Mouse (Mus musculus) gastrocnemius, postnatal 36 days (tissue): ENCODE measurements at regions not wholly inside any gene's neighbourhood (a gene's known extent, or its start where the extent isn't known, plus 50 kb on each side); places are given as distances from the start of the nearest gene placed in this dataset.

Experiments used
- DNase-seq, 2 experiments: peaks; one replicate each; pipeline ENCODE4 v3.0.0; 2022
- intact Hi-C: fragments of 180-260 bp; cut with DNase I; formaldehyde crosslinking; loops from one replicate; pipeline ENCODE4 v1.15.1; 2025

DNA sequence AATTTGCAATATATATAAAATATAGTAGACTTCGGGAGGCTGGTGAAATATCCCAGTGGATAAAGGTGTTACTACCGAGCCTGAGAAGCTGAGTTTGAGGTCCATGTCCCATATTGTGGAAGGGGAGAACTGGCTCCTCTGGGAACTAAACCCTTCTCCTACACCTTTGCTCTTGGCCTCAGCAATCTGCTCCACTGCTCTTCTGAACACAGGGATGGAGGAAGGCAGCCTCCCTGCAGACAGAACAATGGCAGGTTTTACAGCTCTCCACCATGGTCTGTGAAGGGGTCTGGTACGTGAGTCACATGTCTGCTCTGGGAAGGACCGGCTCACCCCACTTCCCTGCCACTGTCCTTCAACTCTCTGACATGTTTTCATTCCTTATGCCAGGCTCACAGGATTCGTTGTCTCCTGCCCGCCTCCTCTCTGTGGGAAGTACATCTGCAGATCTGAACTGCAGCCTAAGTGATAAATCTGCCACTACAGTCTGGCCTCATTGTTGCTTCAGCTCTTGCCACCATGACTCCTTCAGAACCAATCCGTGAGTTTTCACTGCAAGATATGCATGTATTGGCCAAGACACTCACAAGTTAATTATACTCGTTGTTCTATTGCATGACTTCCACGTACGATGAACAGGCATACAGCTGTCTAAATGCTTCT, 220.0 kb upstream of the Gm9767 start:
- intact Hi-C loops: no loop called here
- no peak for DNase-seq

DNA sequence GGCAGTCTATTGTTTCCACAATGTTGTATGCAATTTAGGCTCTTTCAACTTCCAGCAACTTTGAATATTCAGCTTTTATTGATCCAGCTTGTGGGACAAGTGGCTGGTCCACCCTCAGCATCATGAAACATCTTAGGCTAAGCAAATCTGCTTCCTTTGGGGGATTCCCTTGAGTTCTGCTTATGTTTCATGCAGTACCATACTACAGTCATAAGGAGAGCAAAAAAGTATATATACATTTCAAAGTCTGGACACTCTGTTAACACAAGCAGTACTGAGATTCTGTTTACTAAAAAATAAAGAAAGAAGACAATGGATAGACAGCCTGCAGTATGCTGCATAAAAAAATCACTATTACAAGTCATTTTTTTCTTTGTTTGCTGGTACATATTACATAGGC, 233.7 kb upstream of the Gm9767 start:
- intact Hi-C loops: no loop called here
- DNase-seq: no peak

DNA sequence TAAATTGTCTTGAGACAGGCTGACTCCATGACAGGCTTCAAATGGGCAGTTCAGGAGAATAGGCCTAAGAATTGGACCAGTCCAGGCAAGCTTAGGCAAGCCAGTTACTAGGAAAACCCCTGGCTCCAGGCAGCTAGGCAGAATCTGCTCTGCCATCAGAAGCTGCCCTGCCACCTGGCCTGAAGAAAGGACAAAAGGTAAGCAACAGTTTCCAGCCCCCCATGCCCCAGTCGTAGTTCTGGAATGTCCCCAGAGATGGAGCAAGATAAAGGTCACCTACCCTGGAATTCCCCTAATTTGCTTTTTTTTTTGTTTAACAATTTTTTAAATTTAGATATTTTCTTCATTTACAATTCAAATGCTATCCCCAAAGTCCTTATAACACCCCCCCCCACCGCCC, 248.8 kb upstream of the Gm9767 start:
- intact Hi-C loops: no loop called here
- DNase-seq: no peak

DNA sequence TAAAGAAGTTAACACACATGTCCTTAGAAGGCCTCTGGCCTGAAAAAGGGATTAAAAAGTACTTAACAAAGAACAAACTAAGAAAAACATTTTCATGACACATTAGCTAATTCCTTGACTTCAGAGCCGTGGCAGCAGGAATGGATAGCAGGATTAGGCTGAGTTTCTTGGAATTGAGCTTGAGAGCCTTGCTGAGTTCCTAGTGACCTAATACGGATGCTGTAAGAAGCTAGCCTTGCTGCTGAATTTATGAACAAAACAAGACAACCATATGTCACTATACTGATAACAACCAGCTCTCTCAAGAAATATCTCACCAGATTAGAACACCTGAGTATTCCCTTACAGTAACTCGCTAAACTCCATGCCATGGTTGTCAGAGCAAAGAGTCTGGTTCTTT, 268.2 kb upstream of the Smlr1 start:
- DNase-seq: no peak
- intact Hi-C loops: no loop called here

DNA sequence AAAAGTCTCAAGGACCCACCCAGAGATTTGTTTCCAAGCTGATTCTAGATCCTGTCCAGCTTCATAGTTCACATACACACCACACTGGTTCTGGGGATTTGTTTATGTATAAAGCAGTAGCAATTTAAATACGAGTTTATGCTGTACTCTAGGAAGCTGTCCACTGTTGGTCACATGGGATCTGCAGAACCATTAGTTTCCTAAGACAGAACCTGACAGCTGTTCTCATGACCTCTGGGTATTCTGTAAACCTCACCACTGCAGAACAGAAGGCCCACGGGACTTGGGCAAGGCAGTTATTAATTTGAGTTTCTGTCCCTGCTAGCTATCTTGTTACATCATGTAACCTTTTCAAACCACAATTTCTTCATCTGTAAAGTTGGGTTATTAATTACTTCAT, 265.4 kb upstream of the Smlr1 start:
- intact Hi-C loops: no loop called here

DNA sequence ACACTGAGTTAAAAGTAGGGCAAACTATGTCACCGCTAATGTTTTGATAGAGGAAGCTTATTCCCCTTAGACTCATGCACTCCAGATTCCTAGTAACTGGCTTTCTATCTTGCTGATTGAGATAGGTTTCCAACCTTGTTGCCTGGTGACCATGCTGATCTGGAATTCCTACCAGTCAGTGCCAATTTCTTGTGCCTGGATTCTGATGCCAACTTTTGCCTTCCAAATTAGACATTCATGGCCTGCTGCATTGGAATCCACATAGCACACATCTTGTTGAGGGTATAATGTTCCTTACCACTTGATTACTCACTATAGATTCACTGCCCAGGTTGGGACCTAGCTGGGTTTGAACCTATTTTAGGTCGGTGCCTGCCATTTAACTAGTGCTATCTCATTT, 262.8 kb upstream of the Smlr1 start:
- intact Hi-C loops: no loop called here
- DNase-seq: no peak

More for the DNA sequence above, 265.4 kb upstream of the Smlr1 start:
- DNase-seq: no peak

DNA sequence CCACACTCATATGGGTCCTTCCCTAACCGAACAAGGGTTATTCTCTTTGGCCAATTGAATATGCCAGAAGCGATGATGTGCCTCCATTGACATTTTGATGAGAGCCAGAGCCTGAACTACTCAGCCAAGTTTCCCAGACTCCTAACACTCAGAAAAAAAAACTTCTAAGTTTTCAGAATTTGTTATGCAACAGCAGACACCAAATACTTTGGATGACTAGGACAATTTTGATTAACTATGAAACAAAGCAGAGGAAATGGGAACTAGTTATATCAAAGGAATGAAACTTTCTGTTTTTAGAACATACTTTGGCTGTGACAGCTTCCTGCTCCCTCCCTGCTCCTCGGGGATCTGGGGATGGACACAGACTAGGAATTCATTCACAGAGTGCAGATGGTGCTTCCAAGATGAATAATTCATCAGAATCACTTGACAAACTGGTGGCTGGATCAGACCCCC, 254.3 kb upstream of the Smlr1 start:
- no peak for DNase-seq
- intact Hi-C loops: no loop called here

DNA sequence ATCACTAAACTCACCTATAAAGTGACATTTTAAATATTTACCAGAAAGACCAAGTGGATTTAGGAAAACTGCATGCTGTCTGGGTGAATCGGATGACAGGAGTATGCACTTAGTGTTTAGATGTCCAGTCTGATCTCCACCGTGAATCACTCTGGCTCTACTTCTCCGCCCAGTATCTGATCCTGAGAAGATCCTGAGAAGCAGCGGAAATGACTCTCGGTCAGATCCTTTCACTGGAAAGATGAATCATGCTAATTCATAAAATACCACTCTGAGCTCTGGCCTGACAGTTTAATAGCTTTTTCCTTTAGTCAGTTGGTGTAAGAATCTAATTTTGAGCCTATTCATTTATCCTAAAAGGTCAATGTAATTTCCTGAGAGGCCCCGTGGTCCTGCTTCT, 252.6 kb upstream of the Smlr1 start:
- intact Hi-C loops: no loop called here
- DNase-seq: no peak

DNA sequence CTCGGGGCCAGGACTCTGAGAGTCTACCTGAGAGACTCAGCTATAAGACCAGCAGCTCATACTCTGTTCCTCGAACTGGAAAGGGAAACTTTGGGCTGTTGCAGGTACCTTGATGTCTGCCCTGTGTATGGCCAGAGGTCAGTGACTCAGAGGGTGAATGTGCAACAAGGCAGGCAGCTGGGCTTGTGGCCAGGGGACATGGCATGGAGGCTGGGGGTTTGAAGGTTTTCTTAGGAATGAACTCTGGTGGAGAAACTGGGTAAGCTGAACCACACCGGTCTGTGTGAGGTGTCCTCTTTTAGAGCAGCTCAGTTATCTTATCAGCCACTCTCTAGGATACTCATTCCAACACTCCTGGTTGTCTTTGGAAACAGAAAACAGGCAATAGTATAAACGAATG, 251.9 kb upstream of the Smlr1 start:
- DNase-seq: no peak
- intact Hi-C loops: no loop called here

DNA sequence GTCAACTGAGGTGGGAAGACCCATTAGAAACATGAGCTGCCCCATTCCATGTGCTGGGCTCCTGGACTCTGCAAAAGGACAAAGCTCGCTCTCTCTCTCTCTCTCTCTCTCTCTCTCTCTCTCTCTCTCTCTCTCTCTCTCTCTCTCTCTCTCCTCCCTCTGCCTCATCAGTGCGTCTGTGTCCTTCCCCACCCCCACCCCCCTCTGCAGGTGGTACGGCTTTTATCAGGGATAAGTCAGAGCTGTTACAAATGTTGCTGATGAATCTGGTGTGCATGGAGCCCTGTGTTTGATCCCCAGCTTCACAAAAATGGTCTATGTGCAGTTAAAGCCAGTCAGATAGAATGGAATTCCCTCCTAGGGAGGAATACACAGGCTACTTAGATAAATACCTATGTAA, 247.8 kb upstream of the Smlr1 start:
- intact Hi-C loops: no loop called here

DNA sequence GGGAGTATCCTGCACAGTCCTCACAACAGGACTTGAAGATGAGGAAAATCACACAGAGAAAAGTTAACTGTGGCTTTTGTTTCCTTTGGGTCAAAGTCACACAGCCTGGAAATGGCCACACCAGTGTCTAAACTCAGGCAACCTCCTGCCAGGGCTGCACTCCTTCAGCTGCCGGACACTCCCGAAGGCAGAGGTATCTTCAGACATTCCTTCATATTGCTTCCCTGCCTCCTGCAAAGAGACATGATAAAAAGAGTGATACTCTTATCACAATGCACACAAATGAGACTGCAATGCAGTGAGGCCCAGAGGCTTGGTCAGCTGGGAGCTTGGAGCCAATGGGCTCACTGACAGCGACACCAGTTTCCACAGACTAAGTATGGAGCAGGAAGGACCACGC, 243.4 kb upstream of the Smlr1 start:
- intact Hi-C loops: no loop called here

More for the DNA sequence above, 247.8 kb upstream of the Smlr1 start:
- DNase-seq: no peak

DNA sequence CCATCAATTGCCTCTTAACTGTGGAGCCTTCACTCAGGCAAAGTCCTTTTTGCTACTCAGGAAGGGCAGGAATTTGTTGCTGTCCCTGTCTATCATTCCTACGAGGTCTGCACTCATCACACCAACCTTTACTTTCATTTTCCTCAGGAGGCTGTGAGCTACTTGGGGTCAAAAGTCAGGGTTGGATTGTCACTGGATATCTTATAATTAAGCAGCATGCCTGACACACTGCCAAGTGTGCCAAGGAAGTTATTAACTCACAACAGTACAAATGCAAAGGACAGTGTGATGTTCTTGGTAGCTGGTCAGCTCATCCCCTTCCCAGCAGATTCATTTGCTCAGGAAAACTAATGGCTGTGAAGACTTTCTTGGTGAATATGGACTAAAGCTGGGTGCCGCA, 241.7 kb upstream of the Smlr1 start:
- no peak for DNase-seq
- intact Hi-C loops: no loop called here

More for the DNA sequence above, 243.4 kb upstream of the Smlr1 start:
- no peak for DNase-seq

DNA sequence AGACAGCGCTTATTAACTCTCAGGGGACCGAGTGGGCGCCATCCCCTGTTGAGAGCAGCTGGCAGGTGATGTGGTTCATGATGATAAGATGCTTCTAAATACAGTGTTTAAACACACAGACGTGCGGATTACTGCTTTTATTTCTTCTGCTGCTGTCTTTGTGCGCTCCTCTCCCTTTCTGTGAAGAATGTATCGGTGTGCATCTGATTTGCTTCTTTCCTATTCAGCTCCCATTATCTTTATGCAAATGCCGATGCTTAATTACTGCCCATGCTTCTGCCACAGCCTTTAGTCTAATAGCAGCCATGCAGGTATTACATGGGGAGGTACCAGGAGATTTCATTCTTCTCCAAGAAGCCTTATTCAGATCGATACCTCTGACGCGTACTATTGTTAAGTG, 240.6 kb upstream of the Smlr1 start:
- intact Hi-C loops: no loop called here
- no peak for DNase-seq

DNA sequence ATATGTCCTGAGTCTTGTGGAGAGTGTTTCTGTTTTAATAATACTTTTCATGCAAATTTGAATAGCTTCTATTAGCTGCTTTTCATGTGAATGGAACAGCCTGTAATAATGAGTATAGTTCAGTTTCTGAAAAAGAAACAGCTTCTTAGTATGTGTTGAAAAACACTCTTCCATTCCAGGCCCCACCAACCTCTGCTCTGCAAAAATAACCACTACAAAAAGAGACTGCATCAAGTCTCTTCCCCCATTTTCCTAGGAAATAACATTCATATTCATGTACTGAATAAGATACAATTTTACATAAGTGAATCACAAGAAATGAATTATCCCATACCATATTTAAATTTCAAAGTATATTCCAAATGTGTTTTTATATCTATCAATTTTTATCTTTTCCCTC, 234.0 kb upstream of the Smlr1 start:
- intact Hi-C loops: no loop called here
- no peak for DNase-seq

DNA sequence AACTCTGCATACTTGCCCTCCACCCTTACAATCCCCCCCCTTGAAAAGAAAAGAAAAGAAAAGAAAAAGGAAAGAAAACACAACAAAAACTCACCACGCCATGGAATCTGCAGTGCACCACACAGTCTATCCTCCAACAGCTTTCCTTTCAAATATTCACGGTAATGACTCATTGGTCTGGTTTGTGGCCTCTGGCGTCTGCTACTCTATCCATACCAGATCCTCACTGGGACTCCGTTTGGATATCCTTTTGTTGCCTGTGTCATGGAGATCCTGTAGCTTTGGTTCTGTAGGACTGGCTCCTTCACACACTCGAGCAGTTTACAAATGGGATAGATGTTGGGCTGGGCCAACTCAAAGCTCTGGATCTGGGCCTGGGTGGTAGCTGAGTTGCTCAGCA, 232.4 kb upstream of the Smlr1 start:
- DNase-seq: no peak
- intact Hi-C loops: no loop called here

DNA sequence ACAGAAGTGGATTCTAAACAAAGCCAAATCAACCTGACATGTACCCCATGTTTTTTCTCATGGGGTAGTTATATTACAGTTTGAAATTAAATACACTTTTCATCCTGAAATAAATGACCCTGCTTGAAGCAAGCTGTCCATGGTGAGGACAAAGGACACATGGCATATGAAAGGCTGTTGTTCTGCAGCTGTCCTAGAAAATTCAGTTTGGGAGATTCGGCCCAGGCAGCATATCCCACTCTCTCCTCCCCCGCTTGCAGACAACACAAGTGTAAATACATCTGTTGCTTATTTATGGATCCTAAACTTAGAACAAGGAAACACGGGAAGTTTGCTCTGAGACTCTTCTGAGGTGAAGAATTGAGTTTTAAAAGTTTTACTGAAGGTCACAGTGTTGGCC, 218.2 kb upstream of the Smlr1 start:
- intact Hi-C loops: no loop called here
- no peak for DNase-seq

DNA sequence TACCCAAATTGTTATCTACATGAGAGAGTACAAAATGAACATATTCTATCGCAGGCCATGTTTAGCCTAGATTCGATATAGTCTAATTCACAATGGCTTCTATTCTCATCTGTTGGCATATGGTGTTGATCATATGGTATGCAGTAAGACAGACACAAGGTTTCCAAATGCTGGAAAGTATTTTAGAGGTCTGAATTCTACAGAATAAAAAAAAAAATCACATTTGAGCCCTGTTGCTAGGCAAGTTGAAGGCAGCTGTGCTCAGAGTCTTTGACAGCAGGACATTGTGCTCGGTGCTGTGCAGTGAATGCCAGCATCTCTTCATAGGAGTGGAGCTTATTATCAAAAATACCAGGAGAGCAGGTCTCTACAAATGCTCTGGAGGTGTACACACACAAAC, 206.6 kb upstream of the Smlr1 start:
- intact Hi-C loops: no loop called here
- no peak for DNase-seq

DNA sequence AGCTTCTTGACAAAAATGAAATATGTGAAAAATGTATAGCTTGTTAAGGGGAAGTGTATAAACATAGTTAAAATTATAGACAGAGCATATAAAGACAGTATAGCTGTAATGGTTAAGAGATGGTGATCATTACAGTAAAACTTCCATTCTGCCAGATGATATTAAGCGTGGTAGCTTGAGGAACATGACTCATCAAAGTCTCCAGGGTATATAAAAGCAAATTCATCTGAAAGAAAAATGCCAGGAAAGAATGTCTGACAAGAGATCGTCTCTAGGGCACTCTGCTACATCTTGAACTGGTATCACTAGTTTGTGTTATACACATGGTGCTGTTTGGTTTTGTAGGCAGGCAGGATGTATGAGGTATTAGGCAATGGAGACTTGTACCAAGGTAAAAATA, 204.9 kb upstream of the Smlr1 start:
- DNase-seq: no peak
- intact Hi-C loops: no loop called here

DNA sequence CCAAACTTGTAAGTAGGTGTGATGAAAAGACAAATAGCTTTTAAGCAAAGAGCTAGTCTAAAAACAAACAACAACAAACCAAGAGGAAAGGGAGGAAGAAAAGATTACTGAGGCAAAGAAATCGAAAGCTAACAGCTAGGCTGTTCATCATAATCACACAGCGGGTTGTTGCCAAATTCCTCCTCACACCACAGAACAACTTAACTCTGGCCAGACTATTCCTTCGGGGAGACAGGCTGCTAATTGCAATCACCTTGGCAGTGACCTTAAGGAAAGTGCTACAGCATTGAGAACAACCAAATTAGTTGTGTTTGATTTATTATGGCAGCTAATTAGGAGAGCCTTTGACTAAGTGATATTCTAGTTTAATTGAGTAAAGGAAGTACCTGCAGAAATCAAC, 194.4 kb upstream of the Smlr1 start:
- no peak for DNase-seq
- intact Hi-C loops: no loop called here

DNA sequence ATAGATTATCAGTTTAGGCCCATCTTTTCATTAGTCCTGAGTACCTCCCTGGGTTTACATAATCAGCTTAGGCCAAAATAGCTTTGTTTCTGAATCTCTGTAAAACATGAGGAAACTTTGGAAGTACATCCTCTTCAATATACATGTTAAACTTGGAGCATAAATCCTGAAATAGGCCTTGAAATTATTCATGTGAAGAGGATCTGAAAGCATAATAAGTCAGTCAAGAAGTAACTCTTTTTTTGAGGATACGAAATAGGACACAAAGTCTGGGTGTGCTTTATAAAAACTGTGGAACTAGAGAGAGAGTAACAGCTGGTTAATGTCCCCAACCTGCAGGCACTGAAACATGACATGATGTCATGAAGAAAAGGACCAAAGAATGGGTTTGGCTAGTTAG, 187.9 kb upstream of the Smlr1 start:
- DNase-seq: no peak
- intact Hi-C loops: no loop called here

DNA sequence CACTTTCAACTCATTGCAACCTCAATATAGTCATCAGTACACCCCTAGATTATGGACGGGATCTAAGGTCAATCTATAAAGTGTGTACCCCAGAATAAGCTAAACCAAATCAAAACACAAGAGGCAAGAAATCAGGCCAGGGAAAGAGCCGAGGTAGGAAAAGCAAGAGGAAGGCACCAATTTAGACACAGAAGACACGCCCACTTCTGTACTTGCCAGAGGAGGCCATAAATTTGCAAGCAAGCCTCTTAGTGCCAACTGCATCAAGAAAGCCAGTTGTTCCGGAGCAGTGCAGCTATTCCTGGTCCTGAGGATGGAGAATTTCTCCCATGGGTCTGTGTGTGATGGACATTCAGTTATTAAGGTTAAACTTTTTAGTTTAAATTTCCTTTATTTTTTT, 179.7 kb upstream of the Smlr1 start:
- intact Hi-C loops: no loop called here

DNA sequence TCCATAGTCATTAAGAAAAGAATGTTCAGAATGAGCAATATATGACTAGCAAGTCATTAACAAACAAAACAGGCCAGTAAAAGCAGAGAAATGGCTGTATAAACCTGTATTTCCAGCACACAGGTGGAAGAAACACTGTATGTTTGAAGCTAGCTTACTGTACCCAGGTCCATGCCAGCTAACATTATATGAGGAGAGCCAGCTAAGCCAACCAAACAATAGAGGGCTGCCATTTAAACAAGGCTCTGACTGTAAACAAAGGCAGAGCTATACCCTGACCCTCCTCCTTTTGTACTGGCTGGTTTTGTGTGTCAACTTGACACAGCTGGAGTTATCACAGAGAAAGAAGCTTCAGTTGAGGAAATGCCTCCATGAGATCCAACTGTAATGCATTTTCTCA, 178.6 kb upstream of the Smlr1 start:
- intact Hi-C loops: no loop called here
- no peak for DNase-seq

More for the DNA sequence above, 179.7 kb upstream of the Smlr1 start:
- no peak for DNase-seq

DNA sequence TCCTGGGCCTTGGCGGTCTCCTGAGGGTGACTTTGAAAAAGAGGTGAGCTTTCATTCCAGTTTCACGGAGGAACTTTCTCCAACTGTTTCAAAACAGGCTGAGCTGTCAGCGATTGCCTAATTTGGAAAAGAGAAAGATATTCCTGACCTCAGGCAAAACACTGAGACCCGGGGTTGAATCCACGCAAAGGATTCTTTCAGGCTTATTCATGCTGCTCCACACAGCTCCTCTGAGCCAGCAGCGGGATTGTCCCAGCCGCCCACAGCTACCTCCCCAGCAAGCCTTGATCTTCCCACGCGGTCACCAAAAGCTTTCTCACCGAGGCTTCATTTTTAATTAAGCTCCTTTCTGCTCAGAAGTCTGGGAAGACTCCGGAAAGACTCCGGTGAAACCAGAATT, 178.0 kb upstream of the Smlr1 start:
- intact Hi-C loops: no loop called here
- DNase-seq: no peak
